Mouse (Mus musculus): Measurements from ENCODE around the gene Grip1. TPM values are rescaled to one million over a fixed set of nuclear protein-coding genes. Genes with fewer than 3 reads are reported as not detected.

Gene Grip1
- polyA plus RNA-seq, 1 experiment = 0.08 TPM

- Histone ChIP-seq H3K79me2 (ENCODE audit: control insufficient read depth, insufficient read depth) (no peaks in the 10 kb centered on the region), H3ac (ENCODE audit: control insufficient read depth, insufficient read length) (no peak overlapping the region), H3K4me2 (ENCODE audit: low read depth) (no peak overlapping the region), H3K36me3 (ENCODE audit: control insufficient read depth, insufficient read depth) (no peaks in the 10 kb centered on the region), H3K4me3 (no peak overlapping the region), H3K27me3 (ENCODE audit: control insufficient read depth, insufficient read depth, insufficient read length) (no peaks in the 10 kb centered on the region)
- TF ChIP-seq POLR2AphosphoS2 (IDR thresholded peaks at IDR 0.05; ENCODE audit: insufficient read length, low read depth) = no peak
Observed at GRCm38 (mm10) chr10:119935231-119935630, 481.6 kb downstream of the Grip1 start.

GRCm38 (mm10) chr10:119937481-119937880 lies 483.9 kb downstream of the Grip1 start:
- Histone ChIP-seq H3K4me3 (no peak overlapping the region), H3K27me3 (ENCODE audit: control insufficient read depth, insufficient read depth, insufficient read length) (no peaks in the 10 kb centered on the region), H3K36me3 (ENCODE audit: control insufficient read depth, insufficient read depth) (no peaks in the 10 kb centered on the region), H3ac (ENCODE audit: control insufficient read depth, insufficient read length) (no peak overlapping the region), H3K79me2 (ENCODE audit: control insufficient read depth, insufficient read depth) (no peaks in the 10 kb centered on the region), H3K4me2 (ENCODE audit: low read depth) (no peak overlapping the region)
- TF ChIP-seq E2F4 (IDR thresholded peaks at IDR 0.05; ENCODE audit: insufficient read depth) (no peak), MAX (IDR thresholded peaks at IDR 0.05; ENCODE audit: low read depth) (no peak), TCF12 (IDR thresholded peaks at IDR 0.05; ENCODE audit: insufficient read depth, poor library complexity, severe bottlenecking) (no peak), SRF (IDR thresholded peaks at IDR 0.05; ENCODE audit: control insufficient read depth, insufficient read length, low read depth) (no peak), MYOD1 (IDR thresholded peaks at IDR 0.05; ENCODE audit: control insufficient read depth in 1 of 3, insufficient read length in 2 of 3, low read depth in 2 of 3) (no peak), USF1 (IDR thresholded peaks at IDR 0.05; ENCODE audit: low read depth) (no peak), MYOG (IDR thresholded peaks at IDR 0.05; ENCODE audit: control insufficient read depth in 1 of 3, insufficient read depth in 1 of 3, insufficient read length in 2 of 3, low read depth in 2 of 3) (no peak), CEBPB (IDR thresholded peaks at IDR 0.05; ENCODE audit: insufficient read depth, poor library complexity, severe bottlenecking) (no peak), TCF3 (IDR thresholded peaks at IDR 0.05; ENCODE audit: insufficient read length, low read depth) (no peak), POLR2AphosphoS2 (IDR thresholded peaks at IDR 0.05; ENCODE audit: insufficient read length, low read depth) (no peak)

- TF ChIP-seq CEBPB (IDR thresholded peaks at IDR 0.05; ENCODE audit: insufficient read depth, poor library complexity, severe bottlenecking) = no peak
- no peak for TF ChIP-seq E2F4 (IDR thresholded peaks at IDR 0.05; ENCODE audit: insufficient read depth)
- TF ChIP-seq REST (IDR thresholded peaks at IDR 0.05; ENCODE audit: insufficient read depth, insufficient read length) = no peak
- TF ChIP-seq USF1 (IDR thresholded peaks at IDR 0.05; ENCODE audit: low read depth) = no peak
- TF ChIP-seq MYOD1 (IDR thresholded peaks at IDR 0.05; ENCODE audit: control insufficient read depth in 1 of 3, insufficient read length in 2 of 3, low read depth in 2 of 3) = no peak
- TF ChIP-seq TCF12 (IDR thresholded peaks at IDR 0.05; ENCODE audit: insufficient read depth, poor library complexity, severe bottlenecking) = no peak
- no peak for TF ChIP-seq MAX (IDR thresholded peaks at IDR 0.05; ENCODE audit: low read depth)
- TF ChIP-seq TCF3 (IDR thresholded peaks at IDR 0.05; ENCODE audit: insufficient read length, low read depth) = no peak
- TF ChIP-seq POLR2AphosphoS2 (IDR thresholded peaks at IDR 0.05; ENCODE audit: insufficient read length, low read depth) = no peak
- TF ChIP-seq MYOG (IDR thresholded peaks at IDR 0.05; ENCODE audit: control insufficient read depth in 1 of 3, insufficient read depth in 1 of 3, insufficient read length in 2 of 3, low read depth in 2 of 3) = no peak
- TF ChIP-seq POLR2A (IDR thresholded peaks at IDR 0.05; ENCODE audit: insufficient read length, low read depth) = no peak
- TF ChIP-seq SRF (IDR thresholded peaks at IDR 0.05; ENCODE audit: control insufficient read depth, insufficient read length, low read depth) = no peak
- Histone ChIP-seq H3K4me3 (no peak overlapping the region), H3ac (ENCODE audit: control insufficient read depth, insufficient read length) (no peak overlapping the region), H3K4me2 (ENCODE audit: low read depth) (no peak overlapping the region), H3K27me3 (ENCODE audit: control insufficient read depth, insufficient read depth, insufficient read length) (no peaks in the 10 kb centered on the region), H3K79me2 (ENCODE audit: control insufficient read depth, insufficient read depth) (no peaks in the 10 kb centered on the region), H3K36me3 (ENCODE audit: control insufficient read depth, insufficient read depth) (no peaks in the 10 kb centered on the region)
Observed at GRCm38 (mm10) chr10:119943906-119944305, 490.3 kb downstream of the Grip1 start.

- Histone ChIP-seq H3ac (ENCODE audit: control insufficient read depth, insufficient read length) (no peak overlapping the region), H3K4me2 (ENCODE audit: low read depth) (no peak overlapping the region), H3K36me3 (ENCODE audit: control insufficient read depth, insufficient read depth) (no peaks in the 10 kb centered on the region), H3K27me3 (ENCODE audit: control insufficient read depth, insufficient read depth, insufficient read length) (no peaks in the 10 kb centered on the region), H3K4me3 (no peak overlapping the region), H3K79me2 (ENCODE audit: control insufficient read depth, insufficient read depth) (no peaks in the 10 kb centered on the region)
- TF ChIP-seq MYOD1 (IDR thresholded peaks at IDR 0.05; ENCODE audit: control insufficient read depth in 1 of 3, insufficient read length in 2 of 3, low read depth in 2 of 3) = no peak
- no peak for TF ChIP-seq TCF3 (IDR thresholded peaks at IDR 0.05; ENCODE audit: insufficient read length, low read depth)
- no peak for TF ChIP-seq POLR2A (IDR thresholded peaks at IDR 0.05; ENCODE audit: insufficient read length, low read depth)
- no peak for TF ChIP-seq TCF12 (IDR thresholded peaks at IDR 0.05; ENCODE audit: insufficient read depth, poor library complexity, severe bottlenecking)
- no peak for TF ChIP-seq POLR2AphosphoS2 (IDR thresholded peaks at IDR 0.05; ENCODE audit: insufficient read length, low read depth)
- TF ChIP-seq MAX (IDR thresholded peaks at IDR 0.05; ENCODE audit: low read depth) = no peak
- no peak for TF ChIP-seq REST (IDR thresholded peaks at IDR 0.05; ENCODE audit: insufficient read depth, insufficient read length)
- no peak for TF ChIP-seq MYOG (IDR thresholded peaks at IDR 0.05; ENCODE audit: control insufficient read depth in 1 of 3, insufficient read depth in 1 of 3, insufficient read length in 2 of 3, low read depth in 2 of 3)
Observed at GRCm38 (mm10) chr10:119951460-119951859, 497.8 kb downstream of the Grip1 start.

GRCm38 (mm10) chr10:119957260-119957955 lies 503.8 kb downstream of the Grip1 start:
- Histone ChIP-seq H3K27me3 (ENCODE audit: control insufficient read depth, insufficient read depth, insufficient read length) (no peaks in the 10 kb centered on the region), H3K79me2 (ENCODE audit: control insufficient read depth, insufficient read depth) (no peaks in the 10 kb centered on the region), H3K4me2 (ENCODE audit: low read depth) (no peak overlapping the region), H3ac (ENCODE audit: control insufficient read depth, insufficient read length) (no peak overlapping the region), H3K4me3 (no peak overlapping the region), H3K36me3 (ENCODE audit: control insufficient read depth, insufficient read depth) (no peaks in the 10 kb centered on the region)
- TF ChIP-seq MYOD1 (IDR thresholded peaks at IDR 0.05; ENCODE audit: control insufficient read depth in 1 of 3, insufficient read length in 2 of 3, low read depth in 2 of 3) = no peak
- no peak for TF ChIP-seq MYOG (IDR thresholded peaks at IDR 0.05; ENCODE audit: control insufficient read depth in 1 of 3, insufficient read depth in 1 of 3, insufficient read length in 2 of 3, low read depth in 2 of 3)
- no peak for TF ChIP-seq MAX (IDR thresholded peaks at IDR 0.05; ENCODE audit: low read depth)
- TF ChIP-seq USF1 (IDR thresholded peaks at IDR 0.05; ENCODE audit: low read depth) = no peak
- no peak for TF ChIP-seq POLR2AphosphoS2 (IDR thresholded peaks at IDR 0.05; ENCODE audit: insufficient read length, low read depth)
- TF ChIP-seq SRF (IDR thresholded peaks at IDR 0.05; ENCODE audit: control insufficient read depth, insufficient read length, low read depth) = no peak
- TF ChIP-seq TCF12 (IDR thresholded peaks at IDR 0.05; ENCODE audit: insufficient read depth, poor library complexity, severe bottlenecking) = no peak
- no peak for TF ChIP-seq TCF3 (IDR thresholded peaks at IDR 0.05; ENCODE audit: insufficient read length, low read depth)
- TF ChIP-seq REST (IDR thresholded peaks at IDR 0.05; ENCODE audit: insufficient read depth, insufficient read length) = no peak
- TF ChIP-seq CEBPB (IDR thresholded peaks at IDR 0.05; ENCODE audit: insufficient read depth, poor library complexity, severe bottlenecking) = no peak
- TF ChIP-seq E2F4 (IDR thresholded peaks at IDR 0.05; ENCODE audit: insufficient read depth) = no peak
- no peak for TF ChIP-seq POLR2A (IDR thresholded peaks at IDR 0.05; ENCODE audit: insufficient read length, low read depth)

Data from myocyte (in vitro differentiated cells).